Mouse (Mus musculus): Measurements from ENCODE around the gene Btg2. TPM values are rescaled to one million over a fixed set of nuclear protein-coding genes. Genes with fewer than 3 reads are reported as not detected.

Gene Btg2
- total RNA-seq, 1 experiment from 2014 or later: 87.7 TPM

GRCm38 (mm10) chr1:134080406-134080805 lies 1.5 kb upstream of the Btg2 start:
- ATAC-seq (replicated peaks; ENCODE audit: low read depth, poor library complexity, severe bottlenecking): no peak

GRCm38 (mm10) chr1:134079477-134080163 lies 700 bp upstream of the Btg2 start:
- ATAC-seq (replicated peaks; ENCODE audit: low read depth, poor library complexity, severe bottlenecking): no peak

GRCm38 (mm10) chr1:134078061-134078795 lies 692 bp downstream of the Btg2 start:
- no peak for ATAC-seq (replicated peaks; ENCODE audit: low read depth, poor library complexity, severe bottlenecking)

- ATAC-seq (replicated peaks; ENCODE audit: low read depth, poor library complexity, severe bottlenecking): peak; percentile 23
These were observed 1.4 kb downstream of the Btg2 start for GRCm38 (mm10) chr1:134077389-134078060.

GRCm38 (mm10) chr1:134076789-134077188 lies 2.1 kb downstream of the Btg2 start:
- no peak for ATAC-seq (replicated peaks; ENCODE audit: low read depth, poor library complexity, severe bottlenecking)

- ATAC-seq (replicated peaks; ENCODE audit: low read depth, poor library complexity, severe bottlenecking): no peak
These were observed 3.4 kb downstream of the Btg2 start for GRCm38 (mm10) chr1:134075532-134075931.

- ATAC-seq (replicated peaks; ENCODE audit: low read depth, poor library complexity, severe bottlenecking): no peak
These were observed 4.3 kb downstream of the Btg2 start for GRCm38 (mm10) chr1:134074606-134075005.

- ATAC-seq (replicated peaks; ENCODE audit: low read depth, poor library complexity, severe bottlenecking): no peak
These were observed 4.7 kb downstream of the Btg2 start for GRCm38 (mm10) chr1:134074184-134074583.

GRCm38 (mm10) chr1:134073658-134074057 lies 5.3 kb downstream of the Btg2 start:
- no peak for ATAC-seq (replicated peaks; ENCODE audit: low read depth, poor library complexity, severe bottlenecking)

GRCm38 (mm10) chr1:134073061-134073564 lies 5.8 kb downstream of the Btg2 start:
- peak; percentile 68 for ATAC-seq (replicated peaks; ENCODE audit: low read depth, poor library complexity, severe bottlenecking)

- no peak for ATAC-seq (replicated peaks; ENCODE audit: low read depth, poor library complexity, severe bottlenecking)
These were observed 7.4 kb downstream of the Btg2 start for GRCm38 (mm10) chr1:134071411-134072018.

GRCm38 (mm10) chr1:134070099-134070669 lies 8.7 kb downstream of the Btg2 start:
- ATAC-seq (replicated peaks; ENCODE audit: low read depth, poor library complexity, severe bottlenecking): no peak

- peak; percentile 68 for ATAC-seq (replicated peaks; ENCODE audit: low read depth, poor library complexity, severe bottlenecking)
These were observed 11.7 kb downstream of the Btg2 start for GRCm38 (mm10) chr1:134067143-134067619.

- ATAC-seq (replicated peaks; ENCODE audit: low read depth, poor library complexity, severe bottlenecking): no peak
These were observed 12.4 kb downstream of the Btg2 start for GRCm38 (mm10) chr1:134066554-134066953.

- ATAC-seq (replicated peaks; ENCODE audit: low read depth, poor library complexity, severe bottlenecking): peak; percentile 26
These were observed 13.6 kb downstream of the Btg2 start for GRCm38 (mm10) chr1:134065241-134065809.

- no peak for ATAC-seq (replicated peaks; ENCODE audit: low read depth, poor library complexity, severe bottlenecking)
These were observed 14.6 kb downstream of the Btg2 start for GRCm38 (mm10) chr1:134064296-134064831.

- no peak for ATAC-seq (replicated peaks; ENCODE audit: low read depth, poor library complexity, severe bottlenecking)
These were observed 15.2 kb downstream of the Btg2 start for GRCm38 (mm10) chr1:134063773-134064125.

GRCm38 (mm10) chr1:134063086-134063772 lies 15.7 kb downstream of the Btg2 start:
- no peak for ATAC-seq (replicated peaks; ENCODE audit: low read depth, poor library complexity, severe bottlenecking)

Data from common myeloid progenitor, adult 5-6 weeks (primary cell).